Mouse (Mus musculus): ENCODE data around the gene Scfd1.

DNA sequence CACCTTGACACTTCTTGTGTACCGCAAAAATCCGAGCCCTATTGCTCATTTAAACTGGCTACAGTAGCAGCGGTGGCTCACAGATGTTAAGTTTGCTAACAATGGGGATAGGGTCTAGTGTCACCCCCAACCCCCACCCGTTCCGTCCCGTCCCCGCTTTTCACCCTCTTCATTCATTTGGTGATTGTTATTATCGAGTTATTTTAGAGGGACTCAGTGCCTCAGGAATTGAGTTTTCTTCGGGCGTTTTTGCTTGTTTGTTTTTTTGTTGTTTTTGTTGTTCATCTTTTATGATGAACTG is 28.7 kb upstream of the Scfd1 start:
- TF ChIP-seq CTCF (IDR thresholded peaks at IDR 0.05; ENCODE audit: extremely low read depth, insufficient read depth, low read length): no peak
- no peak for TF ChIP-seq POLR2A (IDR thresholded peaks at IDR 0.05; ENCODE audit: extremely low read depth, insufficient read depth, low read length)
